Mouse (Mus musculus) B cell, adult 2 months (primary cell): ENCODE data around the gene Polr1c.

Source experiments
- DNase-seq, 2 experiments: peaks; one replicate each; pipeline ENCODE4 v3.0.0; 2022

Polr1c gene

GRCm38 (mm10) chr17:46265502-46265901, 17.6 kb upstream of the Polr1c start:
- DNase-seq = no peak

GRCm38 (mm10) chr17:46262201-46262694, 14.4 kb upstream of the Polr1c start:
- no peak for DNase-seq

DNA sequence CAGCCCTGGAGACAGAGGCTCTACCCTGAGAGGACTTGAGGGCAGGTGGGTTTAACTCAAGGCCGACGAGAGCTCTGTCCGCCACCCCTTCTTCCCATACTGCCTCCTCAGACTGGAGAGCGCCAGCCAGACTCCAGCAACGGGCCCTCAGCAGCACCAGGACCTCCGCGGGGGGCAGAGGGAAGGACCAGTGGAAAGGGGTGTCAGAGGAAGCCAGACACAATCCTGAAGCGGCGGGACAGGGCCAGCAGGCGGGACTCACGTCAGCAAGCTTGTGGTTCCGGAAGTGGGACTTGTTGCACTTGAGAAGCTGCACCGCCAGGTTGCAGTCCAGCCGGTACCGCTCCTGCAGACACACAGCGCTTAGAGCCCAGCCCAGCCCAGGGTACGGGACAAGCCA, 11.8 kb upstream of the Polr1c start:
- no peak for DNase-seq

GRCm38 (mm10) chr17:46258279-46259053, 10.6 kb upstream of the Polr1c start:
- DNase-seq = no peak

DNA sequence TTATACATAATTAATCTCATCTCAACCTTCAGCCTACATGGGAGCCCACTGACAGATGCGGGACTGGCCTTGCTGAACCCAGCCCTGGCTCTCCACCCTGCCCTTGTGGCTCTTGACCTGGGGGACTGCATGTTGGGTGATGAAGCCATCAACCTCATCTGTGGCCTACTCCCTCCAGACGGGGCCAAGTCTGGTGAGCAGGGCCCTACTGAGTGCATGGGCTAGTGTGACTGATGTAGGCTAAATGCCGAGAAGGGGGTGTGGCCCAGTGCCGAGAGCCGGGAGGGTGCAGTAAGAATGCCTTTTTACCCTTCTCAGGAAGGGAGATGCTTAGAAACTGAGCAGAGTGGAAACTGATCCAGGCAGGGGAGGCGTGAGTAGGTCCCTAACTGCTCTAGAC, 7.3 kb upstream of the Polr1c start:
- DNase-seq = peak in 1 of 2 experiments; percentile 23

DNA sequence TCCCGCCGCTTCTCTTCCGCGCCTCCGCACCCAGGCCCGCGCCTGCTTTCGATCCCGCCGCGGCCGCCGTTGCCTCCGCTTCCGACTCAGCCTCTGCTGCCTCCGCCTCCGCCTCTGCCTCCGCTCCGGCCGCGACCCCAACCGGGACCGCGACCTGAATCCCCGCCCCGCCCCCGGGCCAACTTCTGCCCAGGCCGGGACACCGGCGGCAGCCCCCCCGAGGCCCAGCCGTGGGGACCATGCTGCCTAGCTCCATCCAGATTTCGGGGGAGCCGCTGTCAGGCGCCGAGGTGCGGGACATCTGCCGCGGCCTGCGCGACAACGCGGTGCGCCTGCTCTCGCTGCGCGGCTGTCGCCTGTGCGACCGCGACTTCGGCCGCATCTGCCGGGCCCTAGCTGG, 6.3 kb upstream of the Polr1c start:
- DNase-seq = peak; percentile 29 to 41

DNA sequence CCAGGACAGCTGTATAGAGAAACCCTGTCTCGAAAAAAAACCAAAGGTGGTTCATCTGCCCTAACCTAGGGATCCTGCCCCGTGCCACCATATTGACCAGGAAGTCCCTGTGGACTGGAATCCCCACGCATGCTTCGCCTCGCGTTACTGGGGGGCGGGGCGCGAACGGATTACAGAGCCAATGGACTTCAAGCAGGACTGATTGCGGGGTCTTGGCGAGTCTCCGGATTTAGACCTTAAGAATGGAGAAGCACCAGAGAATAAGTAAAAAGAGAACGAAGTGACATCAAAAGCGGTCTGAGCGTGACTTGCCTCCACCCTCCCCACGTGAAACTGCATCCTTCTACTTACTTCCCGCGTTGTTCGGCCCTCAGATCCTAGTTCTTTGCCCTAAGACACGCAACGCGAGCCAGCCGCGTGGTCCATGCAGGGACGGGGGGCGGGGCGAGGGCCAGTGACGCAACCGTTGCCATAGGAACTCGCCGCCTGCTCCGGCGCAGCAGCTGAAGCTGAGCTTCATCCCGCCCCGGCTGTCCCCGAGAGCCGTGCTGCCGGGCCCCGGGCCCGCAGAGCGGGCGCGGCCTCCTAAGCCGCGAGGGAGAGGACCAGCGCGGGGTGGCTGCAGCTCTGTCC, 5.7 kb upstream of the Polr1c start, which contains the start of gene Lrrc73:
Lrrc73 (plus strand) TSS at position 80 of the 633 bp plus-strand sequence.
- peak; percentile 94 to 96 for DNase-seq

DNA sequence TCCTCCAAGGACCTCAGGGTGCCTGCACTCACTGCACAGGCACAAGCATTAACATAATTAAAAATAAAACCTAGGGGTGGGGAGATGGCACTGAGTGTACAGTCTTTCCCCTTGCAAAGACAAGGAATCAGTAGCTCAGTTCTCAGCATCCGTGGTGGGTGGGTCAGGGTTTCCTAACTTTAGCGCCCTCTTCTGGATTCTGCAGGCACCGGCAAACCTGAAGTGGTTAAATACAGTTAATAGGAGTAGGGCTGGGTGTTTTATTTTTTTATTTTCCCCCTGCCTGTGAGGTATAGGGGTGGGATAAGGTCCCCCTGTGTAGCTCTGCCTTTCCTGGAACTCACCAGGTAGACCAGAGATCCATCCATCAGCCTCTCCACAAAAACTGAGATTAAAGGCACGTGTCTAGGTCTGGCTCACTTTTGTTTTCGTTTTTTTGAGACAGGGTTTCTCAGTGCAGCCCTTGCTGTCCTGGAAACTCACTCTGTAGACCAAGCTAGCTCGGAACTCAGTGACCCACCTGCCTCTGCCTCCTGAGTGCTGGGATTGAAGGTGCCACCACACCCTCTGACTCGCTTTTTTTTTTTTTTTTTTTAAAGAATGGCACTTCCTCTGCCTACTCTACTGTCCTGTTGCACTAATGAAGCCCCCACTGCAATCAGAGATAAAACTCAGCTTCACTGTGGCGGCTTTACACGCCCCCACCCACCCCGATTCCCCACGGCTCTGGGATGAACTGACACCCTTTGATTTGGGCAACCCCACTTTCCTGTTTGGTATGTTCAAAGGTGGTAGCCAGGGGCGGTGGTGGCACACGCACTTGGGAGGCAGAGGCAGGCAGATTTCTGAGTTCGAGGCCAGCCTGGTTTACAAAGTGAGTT, 5.0 kb upstream of the Polr1c start:
- DNase-seq = peak; percentile 50 to 66

- DNase-seq = peak; percentile 24 to 27
Measured at GRCm38 (mm10) chr17:46251174-46251573, 3.3 kb upstream of the Polr1c start.

DNA sequence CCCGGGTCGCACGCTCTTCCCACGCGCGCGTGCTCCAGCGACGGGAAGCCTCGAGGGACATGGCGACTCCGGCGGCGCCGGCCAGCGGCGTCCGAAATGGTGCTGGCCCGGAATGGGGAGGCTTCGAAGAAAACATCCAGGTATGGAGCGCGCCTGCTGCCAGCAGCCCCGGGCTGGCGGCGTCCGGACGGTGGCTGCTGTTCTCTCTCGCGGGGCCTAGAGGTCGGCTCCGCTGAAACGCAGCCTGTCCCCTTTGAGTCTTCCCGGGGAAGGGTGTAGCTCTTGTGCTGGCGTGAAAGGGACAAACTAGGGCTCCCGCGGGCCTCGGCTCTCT, 302 bp upstream of the Polr1c start:
- DNase-seq = no peak

GRCm38 (mm10) chr17:46244579-46244978, 3.3 kb downstream of the Polr1c start:
- no peak for DNase-seq

- DNase-seq = no peak
Measured at GRCm38 (mm10) chr17:46243624-46244023, 4.2 kb downstream of the Polr1c start.

DNA sequence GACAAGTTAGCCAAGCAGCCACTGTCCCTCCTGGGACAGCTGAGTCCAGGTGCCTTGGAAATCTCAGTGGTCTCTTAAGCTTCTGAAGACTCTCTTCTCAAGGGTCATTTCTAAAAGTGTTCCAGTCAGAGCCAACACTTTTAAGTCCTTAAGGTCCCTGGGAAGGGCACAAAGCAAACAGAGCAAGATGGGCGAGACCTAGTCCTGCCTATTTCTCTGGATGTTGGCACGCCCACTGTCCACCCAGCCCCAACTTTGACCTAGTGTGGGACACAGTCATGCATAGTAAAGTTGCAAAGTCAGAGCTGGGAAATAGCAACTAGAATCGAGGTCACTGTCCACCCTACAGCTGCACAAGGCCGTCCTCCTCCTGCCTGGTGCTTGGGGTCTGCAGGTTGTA, 4.9 kb downstream of the Polr1c start:
- no peak for DNase-seq

GRCm38 (mm10) chr17:46242274-46242673, 5.6 kb downstream of the Polr1c start:
- DNase-seq = no peak

- DNase-seq = no peak
Measured at GRCm38 (mm10) chr17:46241471-46241870, 6.4 kb downstream of the Polr1c start.

GRCm38 (mm10) chr17:46239516-46240114, 8.2 kb downstream of the Polr1c start:
- no peak for DNase-seq

GRCm38 (mm10) chr17:46237480-46237879, 10.4 kb downstream of the Polr1c start:
- no peak for DNase-seq

DNA sequence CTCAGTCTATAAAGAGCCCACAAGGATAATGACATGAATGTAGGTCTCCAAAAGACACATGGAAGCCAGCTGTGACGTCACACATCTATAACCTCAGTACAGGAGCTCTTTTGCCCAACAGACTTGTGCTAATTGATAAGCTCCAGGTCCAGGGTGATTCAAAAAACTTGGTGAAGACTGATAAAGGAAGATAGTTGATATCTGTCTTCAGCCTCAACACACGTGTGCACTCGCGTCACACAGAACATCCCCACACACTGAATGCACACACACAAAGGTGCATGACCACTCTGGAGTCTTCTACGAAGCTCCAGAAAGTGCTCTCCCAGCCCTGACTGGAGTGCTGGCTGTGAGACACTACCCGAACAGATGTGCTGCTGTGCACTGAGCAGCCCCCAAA, 10.8 kb downstream of the Polr1c start:
- no peak for DNase-seq

GRCm38 (mm10) chr17:46236067-46236466, 11.8 kb downstream of the Polr1c start:
- DNase-seq = no peak

- DNase-seq = no peak
Measured at GRCm38 (mm10) chr17:46227576-46227975, 20.3 kb downstream of the Polr1c start.

DNA sequence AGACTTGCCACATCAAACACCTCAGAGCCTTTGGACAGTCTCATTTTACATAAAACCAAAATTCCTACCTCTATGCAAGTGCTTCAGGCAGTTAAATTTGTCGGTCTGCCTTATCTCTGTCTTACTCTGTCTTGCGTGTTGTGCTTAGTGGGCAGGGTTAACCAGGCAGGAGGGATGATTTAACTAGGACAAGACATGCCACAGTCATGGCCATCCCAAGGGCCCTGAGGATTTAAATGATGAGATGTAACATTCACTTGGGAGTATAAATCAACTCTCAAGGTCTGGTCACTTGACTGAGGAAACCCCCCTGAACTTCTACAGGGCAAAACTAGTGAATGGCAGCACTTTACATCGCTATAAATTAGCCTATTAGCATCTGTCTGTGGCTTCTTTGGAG, 26.3 kb downstream of the Polr1c start:
- DNase-seq = no peak

DNA sequence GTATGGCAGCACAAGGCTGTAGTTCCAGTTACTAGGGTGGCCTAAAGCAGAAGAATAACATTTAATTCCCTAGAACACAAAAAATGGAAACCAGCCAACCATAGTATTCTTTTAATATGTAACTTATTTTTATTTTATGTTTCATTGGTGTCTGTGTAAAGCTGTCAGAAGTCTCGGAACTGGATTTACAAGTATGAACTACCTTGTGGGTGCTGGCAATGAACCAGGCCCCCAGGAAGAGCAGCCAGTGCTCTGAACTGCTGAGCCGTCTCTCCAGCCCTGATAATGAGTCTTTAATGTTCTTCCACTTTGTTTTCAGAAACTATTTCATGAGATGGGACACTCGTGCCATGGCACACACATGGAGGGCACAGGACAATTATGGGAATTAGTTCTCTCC, 37.3 kb downstream of the Polr1c start:
- DNase-seq = no peak

- DNase-seq = no peak
Measured at GRCm38 (mm10) chr17:46206676-46207075, 41.2 kb downstream of the Polr1c start.
